Mouse (Mus musculus) right cerebral cortex, postnatal 25 days (tissue): ENCODE data around the gene Fam205a4.
"Not testable (repeated sequence)": the region's sequence is repeated elsewhere in the genome, so short reads cannot be mapped to it uniquely, and the experiment has no call there.

ENCODE experiments used
- DNase-seq: peaks from one replicate; pipeline ENCODE4 v3.0.0; 2022

The Fam205a4 gene

GRCm38 (mm10) chr4:41965758-41966157, at the start of gene Fam205a4:
Fam205a4 (plus strand) TSS chr4:41966058.
- DNase-seq, result not testable (repeated sequence)

DNA sequence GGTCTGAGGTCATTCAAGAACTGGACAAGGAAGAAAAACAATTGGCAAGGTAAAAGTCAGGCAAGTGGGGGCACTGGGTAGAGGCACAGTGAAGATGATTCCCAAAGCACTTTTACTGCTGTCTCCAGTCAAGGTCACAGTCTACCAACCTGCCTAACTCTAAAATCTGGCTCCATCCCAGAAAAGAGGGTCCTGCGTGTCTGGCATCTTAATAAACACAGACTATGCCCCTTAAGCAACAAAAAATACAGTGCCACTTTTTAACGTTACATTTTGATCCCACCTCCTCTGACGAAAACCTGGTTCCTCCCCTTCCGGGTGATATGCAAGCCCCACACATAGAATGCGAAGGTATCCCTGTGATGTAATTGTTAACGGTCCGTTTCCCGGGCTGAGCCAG, 24.6 kb upstream of the Fam205a4 start, which contains the start of gene Gm20878:
Gene Gm20878, plus strand, starts transcription at position 301 of the 400 bp plus-strand sequence.
- DNase-seq, result not testable (repeated sequence)
